Mouse (Mus musculus) midbrain, embryonic 13.5 days (tissue): ENCODE measurements around the gene Acnat1. TPM values are rescaled to one million over a fixed set of nuclear protein-coding genes. Genes with fewer than 3 reads are reported as not detected.
"Not testable (repeated sequence)": the region's sequence is repeated elsewhere in the genome, so short reads cannot be mapped to it uniquely, and the experiment has no call there.

Experiments
- ATAC-seq: fragments of 200-750 bp; cut with Nextera tagmentation; 2 replicates; pipeline ENCODE4 v1.8.0; 2017; ENCODE audit warnings: mild to moderate bottlenecking, moderate TSS enrichment, moderate library complexity
- H3K27ac ChIP-seq: fragments of 300-500 bp; sonication (generic); 2 replicates; pipeline ENCODE4 v1.5.1; 2015; ENCODE audit warnings: inconsistent platforms, mild to moderate bottlenecking, moderate library complexity
- H3K27me3 ChIP-seq: fragments of 300-500 bp; sonication (generic); 2 replicates; pipeline ENCODE4 v1.6.1; 2015; ENCODE audit warnings: mild to moderate bottlenecking, inconsistent platforms
- H3K36me3 ChIP-seq: fragments of 300-500 bp; sonication (generic); 2 replicates; pipeline ENCODE4 v1.6.1; 2015; ENCODE audit warnings: mild to moderate bottlenecking, inconsistent platforms
- H3K4me1 ChIP-seq: fragments of 300-500 bp; sonication (generic); replicated peaks from 2 replicates; pipeline ENCODE4 v1.6.1; 2015; ENCODE audit warnings: inconsistent platforms
- H3K4me2 ChIP-seq: fragments of 300-500 bp; sonication (generic); replicated peaks from 2 replicates; pipeline ENCODE4 v1.6.1; 2015; ENCODE audit warnings: moderate library complexity, mild to moderate bottlenecking, inconsistent platforms
- H3K4me3 ChIP-seq: fragments of 300-500 bp; sonication (generic); replicated peaks from 2 replicates; pipeline ENCODE4 v1.5.1; 2015; ENCODE audit warnings: mild to moderate bottlenecking, inconsistent platforms
- H3K9ac ChIP-seq: fragments of 300-500 bp; sonication (generic); replicated peaks from 2 replicates; pipeline ENCODE4 v1.6.1; 2015; ENCODE audit warnings: mild to moderate bottlenecking, inconsistent platforms
- H3K9me3 ChIP-seq: fragments of 300-500 bp; sonication (generic); 2 replicates; pipeline ENCODE4 v1.6.1; 2016; ENCODE audit warnings: mild to moderate bottlenecking, inconsistent platforms
- WGBS: fragments of 180-500 bp; shearing (Covaris S2); methylation state at CpG from one replicate; pipeline ENCODE4 v1.1.7; 2015; 5-methylcytosine and 5-hydroxymethylcytosine counted together
- polyA plus RNA-seq: library from polyadenylated mRNA; unstranded; fragments of >200 nt; fragmentation: Nextera tagmentation; extraction: Ambion mirVana; gene quantifications from 2 replicates; pipeline ENCODE4 v1.2.1, GENCODE M21; 2015

Acnat1 gene
- not detected in 2 replicates for polyA plus RNA-seq

DNA sequence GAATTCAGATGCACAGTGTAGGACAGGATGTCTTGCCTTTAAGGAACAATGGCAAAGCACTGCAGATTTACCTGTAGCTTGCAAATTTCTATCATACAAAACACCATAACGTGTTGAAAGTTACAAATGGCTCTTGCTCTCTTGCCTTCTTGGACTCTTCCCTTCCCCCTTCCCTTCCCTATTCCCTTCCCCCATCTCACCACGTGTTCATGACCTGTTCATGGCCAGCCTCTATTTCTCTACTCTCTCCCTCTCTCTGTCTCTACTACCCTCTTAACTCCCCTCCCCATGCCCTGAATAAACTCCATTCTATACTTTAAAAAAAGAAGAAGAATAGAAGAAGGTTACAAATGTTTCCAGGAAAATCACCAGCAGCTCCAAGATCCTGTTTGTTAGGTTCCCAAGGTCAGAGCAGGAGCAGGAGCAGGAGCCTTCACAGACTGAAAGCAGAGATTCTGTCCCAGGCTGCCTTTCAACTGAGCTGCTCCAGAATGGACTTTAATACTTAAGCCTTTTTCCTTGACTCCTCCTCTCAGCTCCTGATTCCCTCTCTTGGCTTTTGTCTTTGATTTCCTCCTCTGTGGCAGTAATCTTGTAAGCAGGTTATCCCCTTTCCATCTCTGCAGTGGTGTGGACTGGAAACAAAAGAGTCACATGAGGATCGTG, at the start of gene Acnat1:
TSS of gene Acnat1 (minus strand) at position 478 of the 666 bp plus-strand sequence.
- Histone ChIP-seq H3K36me3 (no peaks in the 10 kb centered on the region), H3K27ac (no peak within 1 kb of the TSS), H3K9ac (no peak within 1 kb of the TSS), H3K4me1 (peaks cover 4% of the 10 kb centered on the region), H3K4me3 (no peak within 1 kb of the TSS), H3K9me3 (no peaks in the 10 kb centered on the region), H3K4me2 (no peak within 1 kb of the TSS), H3K27me3 (no peaks in the 10 kb centered on the region)
- no peak for ATAC-seq
- 38% methylated on average over 3 of the region's 3 CpGs for WGBS

DNA sequence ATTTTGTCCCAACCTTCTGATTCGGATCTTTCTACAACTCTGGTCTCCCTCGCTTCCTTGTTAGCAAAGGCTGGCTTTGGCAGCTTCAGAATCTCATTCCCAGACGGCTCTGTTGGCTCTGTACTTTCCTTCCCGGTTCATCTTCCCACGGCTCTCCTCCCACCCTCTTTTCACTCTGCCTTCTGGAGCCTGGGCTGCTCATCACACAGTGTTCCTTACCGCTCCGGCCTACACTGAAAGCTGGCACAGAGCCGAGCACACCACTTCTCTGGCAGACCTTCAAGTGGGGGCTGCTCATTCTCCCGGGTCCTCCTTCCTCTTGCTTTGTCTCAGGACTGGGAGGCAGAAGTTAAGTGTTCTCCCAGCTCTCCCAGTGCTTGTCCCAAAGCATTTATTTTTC, 48.9 kb upstream of the Acnat1 start:
- H3K27me3 ChIP-seq: no peaks in the 10 kb centered on the region
- H3K36me3 ChIP-seq: peaks cover 32% of the 10 kb centered on the region
- ATAC-seq: no peak
- no peaks in the 10 kb centered on the region for H3K9me3 ChIP-seq
- WGBS: 83% methylated on average over 9 of the region's 9 CpGs
- peak overlapping the region; percentile 68 for H3K4me2 ChIP-seq
- H3K4me3 ChIP-seq: 0 out of 2 replicates have a peak overlapping the region, but pooled peaks have one; percentile 67
- no peak overlapping the region for H3K9ac ChIP-seq
- H3K4me1 ChIP-seq: peaks cover 32% of the 10 kb centered on the region
- H3K27ac ChIP-seq: no peak overlapping the region

DNA sequence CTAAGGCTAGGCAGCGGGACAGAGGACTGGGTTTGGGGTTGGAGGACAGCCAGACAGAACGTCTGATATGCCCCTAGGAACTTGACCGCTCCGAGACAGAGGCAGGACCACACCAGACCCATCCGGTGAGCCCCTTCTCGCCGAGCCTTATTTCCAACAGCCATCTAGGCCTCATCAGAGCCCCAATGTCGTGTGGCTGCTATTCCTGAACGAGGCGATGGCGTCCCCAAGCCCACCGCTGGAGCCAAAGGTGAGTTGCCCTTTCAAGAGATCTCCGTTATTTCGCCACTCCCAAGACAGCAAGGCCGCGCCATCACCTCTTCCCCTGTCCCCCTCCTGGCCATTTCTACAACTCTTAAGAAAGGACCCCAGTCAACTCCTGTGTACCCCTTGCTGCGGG, 47.6 kb upstream of the Acnat1 start:
- under 1% methylated on average over 17 of the region's 17 CpGs for WGBS
- ATAC-seq: no peak
- Histone ChIP-seq H3K36me3 (peaks cover 29% of the 10 kb centered on the region), H3K4me3 (peak overlapping the region; percentile 67), H3K9ac (peak overlapping the region; percentile 78), H3K9me3 (no peaks in the 10 kb centered on the region), H3K4me1 (peaks cover 32% of the 10 kb centered on the region), H3K27ac (0 out of 2 replicates have a peak overlapping the region, but pooled peaks have one; percentile 11), H3K4me2 (peak overlapping the region; percentile 68), H3K27me3 (no peaks in the 10 kb centered on the region)

DNA sequence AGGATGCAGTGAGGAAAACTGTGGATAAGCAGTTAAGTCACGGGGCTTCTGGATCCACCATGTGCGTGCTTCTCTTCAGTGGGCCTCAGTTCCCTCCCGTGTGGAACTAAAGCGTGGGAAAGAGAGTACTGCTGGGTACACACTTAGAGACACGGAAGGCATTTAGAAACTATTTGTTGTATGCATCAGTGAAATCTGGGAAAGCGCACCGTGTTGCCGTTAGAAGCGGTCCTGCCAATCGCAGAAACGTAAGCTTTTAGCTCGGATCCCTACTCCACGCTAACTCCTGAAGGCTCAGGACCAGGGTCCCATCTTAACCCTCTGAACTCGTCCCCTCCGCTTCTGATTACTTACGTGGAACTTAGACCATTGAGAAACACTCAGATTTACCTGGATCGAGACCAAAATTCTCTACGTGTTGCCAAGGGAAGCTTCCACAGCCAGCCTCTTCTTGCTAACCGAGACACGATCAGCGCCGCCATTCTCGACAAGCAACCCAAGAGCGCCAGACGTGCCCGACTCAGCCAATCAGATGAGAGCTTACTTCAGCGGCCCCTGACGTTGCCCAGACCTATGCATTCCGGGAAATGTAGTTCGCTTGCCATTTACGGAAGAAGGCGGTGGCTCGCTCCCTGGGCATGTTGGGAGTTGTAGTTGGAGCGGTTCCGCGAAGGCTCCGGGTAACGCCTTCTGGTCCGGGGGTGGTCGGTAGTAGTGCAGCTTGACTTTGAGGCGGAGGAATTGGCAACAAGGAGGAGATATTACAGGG, 47.0 kb upstream of the Acnat1 start, which contains the start of the genes Mrpl50 and Zfp189:
TSS of gene Mrpl50 (minus strand) at position 522 of the 769 bp plus-strand sequence.
TSS of gene Zfp189 (plus strand) at position 605 of the 769 bp plus-strand sequence.
- Histone ChIP-seq H3K36me3 (peaks cover 24% of the 10 kb centered on the region), H3K27ac (peak within 1 kb of the TSS; percentile 48), H3K9me3 (no peaks in the 10 kb centered on the region), H3K4me1 (peaks cover 32% of the 10 kb centered on the region), H3K9ac (peak within 1 kb of the TSS; percentile 78), H3K27me3 (no peaks in the 10 kb centered on the region), H3K4me2 (peak within 1 kb of the TSS; percentile 68), H3K4me3 (peak within 1 kb of the TSS; percentile 67)
- under 1% methylated on average over 41 of the region's 41 CpGs for WGBS
- peak; percentile 99 for ATAC-seq

DNA sequence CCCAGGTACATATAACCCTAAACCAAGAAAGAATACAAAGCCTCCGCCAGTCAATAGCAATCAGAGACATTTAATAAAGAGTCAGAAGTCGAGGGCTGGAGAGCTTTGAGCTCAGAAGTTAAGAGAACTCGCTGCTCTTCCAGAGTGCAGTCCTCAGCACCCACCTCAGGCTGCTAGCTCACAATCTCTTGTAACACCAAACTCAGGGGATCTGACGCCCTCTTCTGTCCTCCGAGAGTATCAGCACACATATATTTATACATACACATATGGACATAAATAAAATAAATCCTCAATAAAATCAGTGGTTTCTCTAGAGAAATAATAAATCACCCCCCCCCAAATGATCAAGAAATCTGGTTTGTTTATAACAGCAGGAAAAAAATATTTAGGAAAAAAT, 45.8 kb upstream of the Acnat1 start:
- Histone ChIP-seq H3K9ac (no peak overlapping the region), H3K4me2 (peak overlapping the region; percentile 35), H3K4me1 (peaks cover 32% of the 10 kb centered on the region), H3K36me3 (peaks cover 19% of the 10 kb centered on the region), H3K27ac (no peak overlapping the region), H3K9me3 (no peaks in the 10 kb centered on the region), H3K4me3 (peak overlapping the region; percentile 17; the same call in 1 of the 2 replicates), H3K27me3 (no peaks in the 10 kb centered on the region)
- WGBS: 85% methylated on average over 5 of the region's 5 CpGs
- ATAC-seq: no peak

DNA sequence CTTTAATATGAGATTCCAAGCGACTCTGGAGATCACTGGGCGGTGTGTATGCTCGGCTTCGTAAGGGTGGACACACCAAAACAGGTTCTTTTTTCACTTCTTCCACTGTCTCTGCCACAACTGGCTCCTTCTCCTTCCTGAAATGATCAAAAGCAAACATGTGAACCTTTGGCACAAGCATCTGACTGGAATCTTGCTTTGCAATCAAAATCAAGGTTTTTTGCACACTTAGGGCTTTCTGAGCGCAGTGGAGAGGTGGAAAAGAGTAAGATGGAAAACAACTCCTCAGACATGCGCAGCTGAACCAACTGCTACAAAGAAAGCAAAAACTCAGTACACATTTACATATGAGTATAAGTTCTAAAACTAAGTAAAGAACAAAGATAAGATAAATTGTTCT, 40.7 kb upstream of the Acnat1 start:
- H3K9ac ChIP-seq: no peak overlapping the region
- H3K27me3 ChIP-seq: no peaks in the 10 kb centered on the region
- 96% methylated on average over 6 of the region's 6 CpGs for WGBS
- ATAC-seq: no peak
- peaks cover 9% of the 10 kb centered on the region for H3K4me1 ChIP-seq
- H3K9me3 ChIP-seq: no peaks in the 10 kb centered on the region
- H3K27ac ChIP-seq: no peak overlapping the region
- no peak overlapping the region for H3K4me2 ChIP-seq
- H3K4me3 ChIP-seq: no peak overlapping the region
- H3K36me3 ChIP-seq: peaks cover 26% of the 10 kb centered on the region

DNA sequence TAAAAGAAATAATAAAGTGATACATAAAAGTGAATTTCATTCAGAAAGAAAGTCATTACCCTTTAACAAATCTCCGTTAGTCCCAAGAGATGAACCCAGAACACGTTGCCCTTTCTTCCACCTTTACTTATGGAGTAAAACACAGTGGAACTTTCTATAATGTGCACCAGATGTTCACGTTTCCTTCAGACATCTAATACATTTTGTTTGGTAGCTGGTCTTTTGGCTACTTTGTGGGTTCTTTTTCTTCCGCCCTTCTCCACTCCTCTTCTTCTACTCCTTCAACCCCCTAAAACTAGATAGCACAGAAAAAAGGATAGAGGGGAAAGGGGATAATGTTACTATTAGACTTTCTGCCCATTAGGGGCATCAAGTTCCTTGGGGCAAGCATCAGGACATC, 38.9 kb upstream of the Acnat1 start:
- Histone ChIP-seq H3K9ac (no peak overlapping the region), H3K27me3 (no peaks in the 10 kb centered on the region), H3K4me2 (no peak overlapping the region), H3K4me3 (no peak overlapping the region), H3K4me1 (no peaks in the 10 kb centered on the region), H3K36me3 (peaks cover 26% of the 10 kb centered on the region), H3K27ac (no peak overlapping the region), H3K9me3 (no peaks in the 10 kb centered on the region)
- no peak for ATAC-seq
- WGBS: 95% methylated on average over 4 of the region's 4 CpGs

DNA sequence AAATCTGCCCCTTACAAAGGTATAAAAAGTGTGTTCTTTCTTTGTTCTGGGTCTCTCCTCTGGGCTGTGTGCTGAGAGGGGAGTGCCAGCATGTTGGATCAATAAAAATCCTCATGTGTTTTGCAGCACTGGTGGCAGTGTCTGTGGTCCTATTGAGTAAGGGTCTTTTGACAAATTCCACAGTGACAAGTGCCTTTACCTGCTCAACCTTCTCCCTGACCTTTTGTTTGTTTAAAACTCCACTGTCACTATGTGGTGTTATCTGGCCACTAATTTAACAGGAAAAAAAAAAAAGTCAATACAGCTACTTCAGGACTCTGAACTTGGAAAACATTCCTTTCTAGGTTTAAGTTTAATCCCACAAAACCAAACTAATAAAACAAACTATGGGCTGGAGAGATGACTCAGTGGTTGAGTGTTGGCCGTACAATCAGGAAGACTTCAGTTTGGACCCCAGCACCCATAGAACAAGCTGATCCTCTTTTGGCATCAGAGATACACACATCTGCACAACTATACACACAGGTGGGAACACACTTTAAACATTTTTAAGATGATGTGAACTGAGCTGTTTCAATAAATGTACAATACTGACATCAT, 36.6 kb upstream of the Acnat1 start:
- H3K27me3 ChIP-seq, H3K27ac ChIP-seq, ATAC-seq, H3K9me3 ChIP-seq, H3K4me2 ChIP-seq, H3K4me1 ChIP-seq, H3K9ac ChIP-seq, H3K4me3 ChIP-seq: not testable (repeated sequence)
- peaks cover 26% of the 10 kb centered on the region for H3K36me3 ChIP-seq
- WGBS: 100% methylated on average over 1 of the region's 1 CpGs

DNA sequence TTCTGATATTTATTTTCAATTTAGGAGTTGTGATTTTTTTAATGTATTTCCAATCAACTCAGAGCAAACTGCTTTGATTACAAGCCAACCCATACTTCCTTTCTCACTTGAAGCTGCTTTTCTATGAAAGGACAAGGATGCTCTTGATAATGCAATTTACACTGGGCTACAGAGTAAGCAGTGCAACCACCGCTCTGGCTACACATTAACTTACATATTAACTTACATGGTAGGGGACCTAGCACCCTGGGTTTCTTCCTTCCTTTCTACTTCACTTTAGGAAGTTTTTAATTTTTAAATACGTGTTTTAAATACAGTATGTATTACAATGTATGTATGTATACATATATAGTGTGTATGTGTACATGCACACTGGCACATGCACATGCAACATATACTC, 35.5 kb upstream of the Acnat1 start:
- Histone ChIP-seq H3K36me3 (peaks cover 22% of the 10 kb centered on the region), H3K4me3 (no peak overlapping the region), H3K27ac (no peak overlapping the region), H3K4me2 (no peak overlapping the region), H3K9ac (no peak overlapping the region), H3K27me3 (no peaks in the 10 kb centered on the region), H3K9me3 (no peaks in the 10 kb centered on the region), H3K4me1 (no peaks in the 10 kb centered on the region)
- WGBS: 95% methylated on average over 2 of the region's 2 CpGs
- ATAC-seq: no peak

DNA sequence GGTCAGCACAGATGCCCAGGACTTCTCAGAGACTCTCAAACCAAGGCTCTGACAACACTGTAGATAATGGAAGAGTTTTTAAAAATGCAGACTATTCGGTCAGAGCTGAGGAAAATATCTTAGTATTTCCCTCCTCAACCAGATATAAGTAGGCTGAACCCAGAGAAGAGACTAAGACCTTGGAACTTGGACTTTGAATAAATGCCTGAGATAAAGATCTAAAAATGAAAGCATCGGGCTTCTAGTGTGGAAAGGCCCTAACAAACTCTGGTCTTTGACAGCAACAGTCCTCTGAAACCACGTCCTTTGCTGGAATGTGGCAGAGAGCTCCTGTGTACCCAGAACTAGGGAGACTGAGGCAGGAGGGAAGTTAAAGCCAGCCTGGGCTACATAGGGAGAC, 32.7 kb upstream of the Acnat1 start, which contains the start of gene Baat:
TSS of gene Baat (minus strand) at position 172 of the 400 bp plus-strand sequence.
- no peaks in the 10 kb centered on the region for H3K36me3 ChIP-seq
- 81% methylated on average over 3 of the region's 3 CpGs for WGBS
- H3K27ac ChIP-seq: no peak within 1 kb of the TSS
- no peak within 1 kb of the TSS for H3K4me3 ChIP-seq
- no peaks in the 10 kb centered on the region for H3K4me1 ChIP-seq
- no peaks in the 10 kb centered on the region for H3K27me3 ChIP-seq
- H3K9me3 ChIP-seq: no peaks in the 10 kb centered on the region
- H3K4me2 ChIP-seq: no peak within 1 kb of the TSS
- H3K9ac ChIP-seq: no peak within 1 kb of the TSS
- no peak for ATAC-seq

DNA sequence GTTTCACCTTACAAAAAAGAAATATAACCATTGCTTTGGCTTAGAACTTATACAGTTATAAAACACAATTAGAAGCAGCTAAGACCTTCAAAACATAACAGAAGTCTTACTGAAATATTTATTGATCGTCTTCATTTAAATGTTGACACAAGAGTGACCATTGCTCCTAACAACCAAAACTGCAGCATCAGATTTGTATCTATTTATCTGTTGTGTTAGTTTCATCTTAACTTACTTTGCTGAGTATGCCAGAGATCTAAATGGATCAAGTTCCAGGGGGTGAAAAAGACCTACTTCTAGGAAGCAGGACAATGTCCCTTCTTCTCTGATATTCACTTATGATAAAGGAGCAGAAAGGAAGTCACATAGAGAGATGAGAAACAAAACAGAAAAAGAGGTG, 29.9 kb upstream of the Acnat1 start:
- no peak overlapping the region for H3K4me3 ChIP-seq

More for the DNA sequence above, 29.9 kb upstream of the Acnat1 start:
- Histone ChIP-seq H3K27me3 (no peaks in the 10 kb centered on the region), H3K36me3 (no peaks in the 10 kb centered on the region), H3K9me3 (no peaks in the 10 kb centered on the region), H3K4me2 (no peak overlapping the region), H3K4me1 (no peaks in the 10 kb centered on the region), H3K27ac (no peak overlapping the region), H3K9ac (no peak overlapping the region)
- WGBS: 99% methylated on average over 1 of the region's 1 CpGs
- ATAC-seq: no peak
